Mouse (Mus musculus): ENCODE data around the gene Nsg1. TPM values are rescaled to one million over a fixed set of nuclear protein-coding genes. Genes with fewer than 3 reads are reported as not detected.

The Nsg1 gene
- not detected for total RNA-seq (2023)

DNA sequence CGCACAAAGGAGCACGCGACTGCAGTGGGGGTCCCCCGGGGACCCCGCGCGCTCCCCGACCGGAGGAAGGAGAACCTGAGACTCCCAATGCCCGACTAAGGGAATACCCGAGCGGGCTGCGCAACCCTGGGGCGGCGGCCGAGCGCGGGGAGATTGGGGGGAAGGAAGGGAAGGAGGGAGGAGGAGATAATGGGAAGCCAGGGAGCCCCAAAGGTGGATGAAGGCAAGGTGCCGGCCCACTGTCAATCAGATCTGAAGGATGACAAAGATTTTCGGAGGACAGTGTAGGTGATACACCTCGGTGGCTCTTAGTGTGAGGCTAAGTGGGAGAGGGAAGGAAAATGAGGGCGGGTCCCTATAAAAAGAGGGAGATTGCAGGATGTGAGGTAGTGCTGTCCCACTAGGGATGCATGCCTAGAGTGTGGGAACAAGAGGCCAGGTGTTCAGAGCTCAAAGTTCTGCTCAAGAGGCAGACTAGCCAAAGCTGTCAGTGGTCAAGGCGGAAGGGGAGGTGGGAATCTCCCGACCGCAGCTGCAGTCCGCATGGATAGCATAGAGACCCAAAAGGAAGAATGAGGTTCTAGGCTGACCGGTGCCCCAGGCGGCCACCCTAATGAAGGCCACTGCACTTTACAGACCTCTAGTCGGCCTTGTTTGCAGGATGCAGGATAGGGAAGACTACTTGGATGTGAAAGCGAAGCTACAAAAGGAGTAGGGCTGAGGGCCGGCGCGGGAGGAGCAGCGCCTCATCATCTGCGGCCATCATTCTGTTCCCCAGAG lies at the start of gene Nsg1:
Gene Nsg1 (minus strand): TSS at position 274 of the 780 bp plus-strand sequence.

Other genes starting within 250 kb of the Nsg1 start
- 10 to 100 TPM; 25.9 to 27.3 TPM for gene Stx18, start 121.2 kb downstream of the Nsg1 start, total RNA-seq (2023)
- 1 to 10 TPM; 7.6 to 8.1 TPM for gene Zbtb49, start 60.5 kb upstream of the Nsg1 start, total RNA-seq (2023)
- 10 to 100 TPM; 11.1 to 15.9 TPM for gene Lyar, start 60.6 kb upstream of the Nsg1 start, total RNA-seq (2023)
- 10 to 100 TPM; 33.3 to 41.5 TPM for gene Tmem128, start 100.3 kb upstream of the Nsg1 start, total RNA-seq (2023)
- not detected for gene Otop1, start 116.1 kb upstream of the Nsg1 start, total RNA-seq (2023)
- not detected for gene Drd5, start 159.5 kb upstream of the Nsg1 start, total RNA-seq (2023)

Data from neutrophil, adult 83 days (primary cell).